10 mouse cellular contexts compared by ENCODE assay signal in the genomic region with DNA sequence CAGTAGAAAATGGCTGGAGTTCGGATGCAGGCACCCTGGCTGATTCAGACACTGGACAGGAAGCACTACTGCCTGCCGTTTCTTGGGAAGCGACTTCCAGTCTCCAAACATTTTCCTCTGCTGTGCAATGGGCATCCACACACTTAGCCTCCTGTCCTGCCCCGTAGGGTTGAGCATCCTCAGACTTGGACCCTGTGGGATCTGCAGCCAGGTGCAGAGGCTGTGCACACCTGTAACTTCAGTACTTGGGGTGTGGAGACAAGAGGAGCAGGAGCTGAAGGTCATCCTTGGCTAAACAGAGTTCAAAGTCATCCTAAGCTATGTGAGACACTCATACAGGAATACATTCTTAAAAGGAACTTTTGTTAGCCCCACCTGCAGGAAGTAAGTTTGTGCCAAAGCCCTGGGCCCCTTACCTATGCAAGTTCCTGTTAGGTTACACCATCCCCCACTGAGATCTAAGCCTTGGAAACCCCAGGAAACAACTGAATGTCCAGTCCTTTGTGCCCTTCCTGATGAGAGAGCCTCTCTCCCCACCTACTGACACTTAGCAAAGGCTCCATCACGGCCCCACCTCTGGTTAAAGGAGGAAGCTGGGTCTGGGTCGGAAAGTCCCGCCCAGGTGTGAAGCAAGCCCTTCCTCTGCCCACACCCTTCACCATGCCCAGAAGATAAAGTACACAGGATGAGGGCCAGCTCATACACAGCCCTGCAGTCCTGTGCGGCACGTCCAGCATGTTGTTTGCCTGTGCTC. TPM values are rescaled to one million over a fixed set of nuclear protein-coding genes. Genes with fewer than 3 reads are reported as not detected.
DNase-seq lines count a peak whose midpoint lies in the region; ATAC-seq and TF ChIP-seq lines count a peak whose summit lies in the region.
"Had no signal": no experiment of that assay in that cellular context is flagged by ENCODE, and none has a peak within 500 bp of the region (broad histone marks: within the 10 kb centered on the region; RNA-seq: fewer than 3 reads in every experiment).

No protein-coding gene starts in this region.

- H3K4me3 ChIP-seq in thymus, adult 2 months (ENCODE audit: control insufficient read depth, insufficient read depth, low read length): peak overlapping the region; percentile 14
- H3K4me3 ChIP-seq in lung, embryonic 16.5 days (ENCODE audit: low read length): no peak overlapping the region
- peak overlapping the region; percentile 32 for H3K4me3 ChIP-seq in stomach, embryonic 16.5 days (replicated peaks; ENCODE audit: low read length)
- H3K4me3 ChIP-seq: forebrain, embryonic 12.5 days; myocyte had no signal

- 43% methylated on average over 9 of the region's 9 CpGs for WGBS in thymus, adult 2 months
- 39% methylated on average over 9 of the region's 9 CpGs for WGBS in lung, embryonic 16.5 days
- 45% methylated on average over 9 of the region's 9 CpGs for WGBS in stomach, embryonic 16.5 days

- no peak overlapping the region for H3K27ac ChIP-seq in thymus, adult 2 months (ENCODE audit: control insufficient read depth, insufficient read depth, low read length)
- peak overlapping the region; percentile 68 for H3K27ac ChIP-seq in lung, embryonic 16.5 days (ENCODE audit: low read length)
- H3K27ac ChIP-seq in stomach, embryonic 16.5 days (ENCODE audit: low read length): peak overlapping the region; percentile 87
- H3K27ac ChIP-seq: forebrain, embryonic 12.5 days had no signal

- no peak for TF ChIP-seq POLR2A in thymus, adult 2 months (IDR thresholded peaks at IDR 0.05; ENCODE audit: control insufficient read depth, extremely low read depth, insufficient read depth, low read length, poor library complexity)

- no peaks in the 10 kb centered on the region for H3K9me3 ChIP-seq in lung, embryonic 16.5 days (ENCODE audit: control insufficient read depth, low read length)
- no peaks in the 10 kb centered on the region for H3K9me3 ChIP-seq in stomach, embryonic 16.5 days (replicated peaks; ENCODE audit: control insufficient read depth, low read length)
- H3K9me3 ChIP-seq: forebrain, embryonic 12.5 days had no signal

- peak; percentile 78 to 92 for ATAC-seq in hematopoietic stem cell, adult 5-6 weeks (replicated peaks in 1 of 2; ENCODE audit: insufficient read depth in 1 of 2, low FRiP score in 2 of 2, low TSS enrichment in 1 of 2, low read depth in 1 of 2, poor library complexity in 2 of 2, severe bottlenecking in 2 of 2)
- peak; percentile 83 for ATAC-seq in lung, embryonic 16.5 days (ENCODE audit: low read depth)
- peak; percentile 90 for ATAC-seq in stomach, embryonic 16.5 days (ENCODE audit: insufficient read depth, low FRiP score)

- 0 out of 2 replicates have a peak overlapping the region, but pooled peaks have one; percentile 16 for H3K4me2 ChIP-seq in lung, embryonic 16.5 days (ENCODE audit: low read depth, low read length)
- peak overlapping the region; percentile 40 for H3K4me2 ChIP-seq in stomach, embryonic 16.5 days (ENCODE audit: low read depth, low read length)
- H3K4me2 ChIP-seq: forebrain, embryonic 12.5 days had no signal

- no peaks in the 10 kb centered on the region for H3K36me3 ChIP-seq in thymus, adult 2 months (ENCODE audit: control insufficient read depth, insufficient read depth, low read length)
- no peaks in the 10 kb centered on the region for H3K36me3 ChIP-seq in lung, embryonic 16.5 days (ENCODE audit: control insufficient read depth, insufficient read depth, low read length)
- H3K36me3 ChIP-seq in stomach, embryonic 16.5 days (ENCODE audit: control insufficient read depth, insufficient read depth, low read length): no peaks in the 10 kb centered on the region
- H3K36me3 ChIP-seq: forebrain, embryonic 12.5 days had no signal

- H3K9ac ChIP-seq in lung, embryonic 16.5 days (ENCODE audit: low read length): peak overlapping the region; percentile 6; the same call in 1 of the 2 replicates
- peak overlapping the region; percentile 69 for H3K9ac ChIP-seq in stomach, embryonic 16.5 days (ENCODE audit: low read length)
- H3K9ac ChIP-seq: forebrain, embryonic 12.5 days had no signal

- no peak for TF ChIP-seq CTCF in thymus, adult 2 months (IDR thresholded peaks at IDR 0.05; ENCODE audit: borderline replicate concordance, control insufficient read depth, extremely low read depth, insufficient read depth, low read length, poor library complexity)

- DNase-seq in thymus, adult 2 months: no peak
- DNase-seq in thymus, postnatal 4 days: no peak
- no peak for DNase-seq in embryo, embryonic 10.5 days (ENCODE audit: low spot score)
- no peak for DNase-seq in kidney, postnatal 25 days
- no peak for DNase-seq in adrenal gland, postnatal 14 days

- H3K4me1 ChIP-seq in thymus, adult 2 months (replicated peaks; ENCODE audit: control insufficient read depth, insufficient read depth, low read length): peaks cover 6% of the 10 kb centered on the region
- H3K4me1 ChIP-seq in lung, embryonic 16.5 days (replicated peaks; ENCODE audit: control insufficient read depth, insufficient read depth, low read length): peaks cover 13% of the 10 kb centered on the region
- H3K4me1 ChIP-seq in stomach, embryonic 16.5 days (ENCODE audit: control insufficient read depth, insufficient read depth, low read length): 0 out of 2 replicates have a peak, but pooled peaks cover 3% of the 10 kb centered on the region
- H3K4me1 ChIP-seq: forebrain, embryonic 12.5 days had no signal

- no peaks in the 10 kb centered on the region for H3K27me3 ChIP-seq in thymus, adult 2 months (ENCODE audit: control insufficient read depth, insufficient read depth, low read length)
- no peaks in the 10 kb centered on the region for H3K27me3 ChIP-seq in lung, embryonic 16.5 days (ENCODE audit: control insufficient read depth, insufficient read depth, low read depth, low read length)
- H3K27me3 ChIP-seq in stomach, embryonic 16.5 days (ENCODE audit: control insufficient read depth, insufficient read depth, low read length): no peaks in the 10 kb centered on the region
- H3K27me3 ChIP-seq: forebrain, embryonic 12.5 days had no signal

RNA-seq across cellular contexts. Expression of a gene that starts 13.0 kb away (rescaled TPM):
- polyA plus RNA-seq in thymus, adult 2 months (2012; rRNA removed): 49.8 and 59.4 TPM in 2 replicates
- 14.1 and 39.9 TPM in 2 replicates for total RNA-seq in hematopoietic stem cell, adult 5-6 weeks (2017)
- polyA plus RNA-seq in lung, embryonic 16.5 days (2015; fragmentation: Nextera tagmentation; extraction: Ambion mirVana): 12.5 and 18.1 TPM in 2 replicates
- 119 and 175 TPM in 2 replicates for polyA plus RNA-seq in stomach, embryonic 16.5 days (2015; fragmentation: Nextera tagmentation; extraction: Ambion mirVana)
- 2.3 and 4.5 TPM in 2 replicates for total RNA-seq in adrenal gland, postnatal 14 days (2021)
- polyA plus RNA-seq: myocyte had no signal

RNA-seq across cellular contexts. Expression of a gene that starts 26.0 kb away (rescaled TPM):
- polyA plus RNA-seq in thymus, adult 2 months (2012; rRNA removed): 56.5 and 67.1 TPM in 2 replicates
- total RNA-seq in hematopoietic stem cell, adult 5-6 weeks (2017): 12.6 and 15.5 TPM in 2 replicates
- polyA plus RNA-seq in lung, embryonic 16.5 days (2015; fragmentation: Nextera tagmentation; extraction: Ambion mirVana): 30.8 and 32.7 TPM in 2 replicates
- polyA plus RNA-seq in stomach, embryonic 16.5 days (2015; fragmentation: Nextera tagmentation; extraction: Ambion mirVana): 16.7 and 21.2 TPM in 2 replicates
- 12.2 and 12.9 TPM in 2 replicates for total RNA-seq in adrenal gland, postnatal 14 days (2021)

RNA-seq across cellular contexts. Expression of a gene that starts 41.5 kb away (rescaled TPM):
- 0.39 and 0.40 TPM in 2 replicates for polyA plus RNA-seq in thymus, adult 2 months (2012; rRNA removed)
- total RNA-seq in hematopoietic stem cell, adult 5-6 weeks (2017): 0.10 TPM in 1 of 2 replicates, not detected in the other
- polyA plus RNA-seq in lung, embryonic 16.5 days (2015; fragmentation: Nextera tagmentation; extraction: Ambion mirVana): 0.89 and 0.99 TPM in 2 replicates
- 0.39 and 0.62 TPM in 2 replicates for polyA plus RNA-seq in stomach, embryonic 16.5 days (2015; fragmentation: Nextera tagmentation; extraction: Ambion mirVana)
- total RNA-seq in adrenal gland, postnatal 14 days (2021): 7.2 and 8.0 TPM in 2 replicates

RNA-seq across cellular contexts. Expression of a gene that starts 44.4 kb away (rescaled TPM):
- 1.1 and 1.6 TPM in 2 replicates for polyA plus RNA-seq in thymus, adult 2 months (2012; rRNA removed)
- 3.1 and 4.6 TPM in 2 replicates for total RNA-seq in hematopoietic stem cell, adult 5-6 weeks (2017)
- 2.3 and 3.0 TPM in 2 replicates for polyA plus RNA-seq in lung, embryonic 16.5 days (2015; fragmentation: Nextera tagmentation; extraction: Ambion mirVana)
- 1.3 and 2.1 TPM in 2 replicates for polyA plus RNA-seq in stomach, embryonic 16.5 days (2015; fragmentation: Nextera tagmentation; extraction: Ambion mirVana)
- total RNA-seq in adrenal gland, postnatal 14 days (2021): 5.1 and 6.3 TPM in 2 replicates
